Mouse (Mus musculus) spleen, postnatal 36 days (tissue): ENCODE data around the gene Kdr.
A peak's percentile ranks its signal among the peaks of the same experiment; 100 is the strongest.

Source experiments
- DNase-seq, 2 experiments: peaks; one replicate each; pipeline ENCODE4 v3.0.0; 2022; ENCODE audit warnings: low spot score in 2 of 2, mixed read lengths in 1 of 2

The Kdr gene

DNA sequence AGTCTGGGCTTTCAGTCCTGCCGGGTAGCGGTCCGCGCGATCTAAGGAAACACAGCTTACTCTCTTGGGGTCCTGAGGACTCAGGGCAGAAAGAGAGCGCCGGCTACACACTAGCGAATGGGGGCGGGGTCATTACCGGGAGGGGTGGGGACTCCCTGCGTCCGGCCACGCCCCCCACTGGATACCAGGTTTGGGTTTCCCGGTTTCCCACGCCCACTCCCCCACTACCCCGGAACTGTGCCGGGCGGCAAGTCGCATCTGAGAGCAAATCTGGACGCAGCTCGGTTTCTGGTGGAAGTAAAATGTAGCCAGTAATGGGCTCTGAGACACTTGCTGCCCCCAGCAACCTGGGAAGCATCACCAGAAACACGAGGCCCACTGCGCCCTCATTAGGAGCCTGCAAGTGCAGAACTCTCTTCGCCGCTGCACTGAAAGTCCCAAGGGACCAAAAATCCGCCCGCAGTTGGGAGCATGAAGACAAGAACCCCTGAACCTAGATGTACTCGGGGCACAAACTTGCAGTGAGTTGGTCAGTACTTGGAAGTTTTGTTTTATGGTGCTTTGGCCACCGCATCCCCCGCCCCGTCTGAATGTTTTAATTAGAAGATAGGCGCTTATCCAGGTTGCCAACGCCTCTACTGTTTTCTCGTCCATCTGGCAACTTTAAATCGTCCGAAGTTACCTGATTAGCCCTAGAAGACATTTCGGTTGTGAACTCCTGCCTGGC, at the start of gene Kdr:
TSS of gene Kdr (minus strand) at position 85 of the 727 bp plus-strand sequence.
- peak; percentile 17 to 39 for DNase-seq

DNA sequence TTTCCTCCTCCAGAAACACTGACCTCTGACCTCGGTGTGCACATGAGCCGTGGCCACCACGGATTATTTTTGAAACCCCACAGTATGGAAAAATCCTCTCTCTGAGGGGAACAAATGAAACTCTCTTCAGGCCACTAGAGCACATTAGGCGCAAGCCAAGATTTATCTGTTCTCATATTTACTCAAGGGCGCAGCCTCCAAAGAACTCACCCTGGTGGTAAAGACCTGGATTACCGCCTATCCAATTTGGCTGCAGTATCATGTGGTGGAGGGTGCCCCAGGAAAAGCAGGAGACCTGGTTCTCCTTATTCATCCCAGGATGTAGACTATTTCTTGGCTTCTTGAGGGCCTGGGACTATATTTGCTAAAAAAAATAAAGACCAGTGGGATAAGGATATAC, 48.5 kb upstream of the Kdr start:
- no peak for DNase-seq

DNA sequence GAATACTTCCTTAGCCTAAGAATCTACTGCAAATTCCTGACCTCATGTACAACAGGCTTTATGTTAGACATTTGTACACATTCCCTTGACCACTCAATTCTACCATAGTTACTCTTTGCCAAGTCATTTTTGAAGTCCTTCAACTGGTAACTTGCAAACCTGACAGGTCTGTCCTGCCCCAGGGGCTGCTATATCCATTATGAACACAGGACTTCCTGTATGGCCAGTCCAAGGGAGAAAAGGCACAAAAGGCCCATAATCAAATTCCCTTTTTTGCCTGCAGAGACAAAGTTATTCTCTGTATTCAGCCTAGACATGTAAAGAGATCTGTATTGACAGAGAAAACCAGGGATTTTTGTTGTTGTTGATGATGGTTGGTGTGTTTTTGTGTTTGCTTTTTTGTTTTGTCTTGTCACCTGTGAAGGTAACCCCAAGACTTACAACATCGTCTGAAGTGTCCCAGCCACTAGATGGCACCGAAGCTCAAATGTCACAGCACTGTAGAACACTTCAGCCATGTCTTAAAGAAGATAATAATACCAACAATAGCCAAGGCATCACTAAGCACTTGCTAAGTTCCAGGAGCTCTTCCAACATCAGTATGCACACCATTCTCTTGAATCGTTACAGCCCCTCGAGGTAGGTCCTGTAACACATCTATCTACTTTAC, 47.9 kb upstream of the Kdr start:
- peak in 1 of 2 experiments; percentile 18 for DNase-seq

DNA sequence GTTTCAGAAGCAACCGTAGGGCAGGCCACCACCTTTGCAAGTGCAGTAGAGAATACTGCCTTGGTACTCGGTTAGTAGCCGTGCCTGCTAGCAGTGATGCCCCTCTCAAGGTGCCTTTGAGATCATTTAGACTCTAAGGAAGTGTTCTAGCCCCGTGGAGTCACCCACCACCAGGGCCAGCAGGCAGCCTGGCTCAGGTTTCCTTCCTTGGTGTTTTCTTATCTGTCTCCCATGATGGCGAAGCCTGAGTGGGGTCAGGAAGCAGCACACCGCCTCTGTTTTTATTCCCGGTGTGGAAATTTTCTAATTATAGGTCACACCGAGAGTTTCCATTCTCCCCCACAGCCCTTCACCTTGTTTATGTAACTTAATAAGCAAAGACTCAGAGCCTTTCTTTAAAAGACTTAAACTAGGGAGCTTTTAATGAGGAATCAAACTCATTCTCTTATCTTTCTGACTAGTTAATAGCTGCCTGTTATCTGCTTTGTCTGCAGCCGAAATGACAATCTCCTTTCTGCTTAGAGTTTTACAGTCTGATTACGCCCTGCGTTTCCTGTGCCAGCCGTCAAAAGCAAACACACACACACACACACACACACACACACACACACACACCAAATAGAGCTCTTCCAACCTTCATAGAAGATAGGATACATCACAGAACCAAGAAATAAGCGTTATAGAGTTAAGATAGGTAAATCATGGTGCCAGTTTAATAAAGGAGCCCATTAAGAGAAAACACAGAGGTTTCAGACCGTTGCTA, 44.9 kb upstream of the Kdr start:
- DNase-seq = no peak

DNA sequence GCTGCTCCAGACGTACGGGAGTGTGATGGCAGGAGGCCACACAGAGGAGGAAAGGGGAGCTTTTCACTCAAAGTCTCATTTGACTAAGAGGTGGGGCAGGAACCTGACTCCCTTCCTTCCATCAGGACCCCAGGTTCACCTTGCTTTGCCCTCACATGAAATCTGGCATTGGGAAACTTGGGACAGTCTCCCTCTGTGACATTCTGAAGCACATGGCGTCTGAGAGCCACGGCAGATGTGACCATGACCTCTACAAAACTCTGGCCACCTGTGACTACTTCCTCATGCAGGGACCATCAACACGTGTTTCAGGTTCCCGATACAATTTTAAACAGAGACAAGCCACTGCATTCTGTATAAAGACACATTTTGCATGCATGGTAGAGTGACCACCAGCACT, 44.2 kb upstream of the Kdr start:
- DNase-seq = no peak

DNA sequence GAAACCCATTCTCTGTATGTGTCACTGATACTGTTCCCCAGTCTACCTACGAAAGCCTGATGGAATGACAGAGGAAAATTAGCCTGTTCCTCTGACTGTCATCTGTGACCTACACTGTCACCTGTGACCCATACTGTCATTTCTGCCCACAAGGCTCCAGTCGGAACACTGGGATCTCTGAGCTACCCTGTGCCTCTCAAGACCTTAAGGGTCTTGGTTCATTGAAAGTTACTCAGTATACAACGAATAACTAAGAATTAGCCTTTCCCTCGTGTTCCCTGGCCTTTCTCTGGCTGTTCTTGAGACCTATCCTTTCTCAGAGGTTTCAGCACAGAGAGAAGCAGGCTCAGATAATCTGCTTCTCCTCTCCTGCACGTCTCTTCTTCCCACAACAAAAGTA, 40.1 kb upstream of the Kdr start:
- DNase-seq = no peak

DNA sequence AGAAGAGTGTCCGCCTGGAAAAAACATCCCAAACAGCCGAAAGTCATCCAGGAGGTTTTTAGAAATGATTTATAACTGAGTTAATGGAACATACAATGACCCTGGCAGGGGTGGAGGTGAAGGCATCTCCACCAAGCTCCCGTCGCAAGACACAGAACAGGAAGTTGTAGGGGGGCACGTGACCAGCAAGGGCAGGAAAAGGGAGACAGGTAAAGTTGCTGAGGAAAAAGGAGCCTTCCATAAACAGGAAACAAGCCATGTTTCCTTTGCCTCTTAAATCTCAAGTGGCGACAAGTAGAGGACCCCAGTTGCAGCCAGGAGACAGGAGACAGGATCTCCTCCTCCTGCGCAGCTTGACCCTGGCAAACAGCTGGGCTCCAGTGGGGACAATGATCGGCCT, 37.8 kb upstream of the Kdr start:
- DNase-seq = no peak

DNA sequence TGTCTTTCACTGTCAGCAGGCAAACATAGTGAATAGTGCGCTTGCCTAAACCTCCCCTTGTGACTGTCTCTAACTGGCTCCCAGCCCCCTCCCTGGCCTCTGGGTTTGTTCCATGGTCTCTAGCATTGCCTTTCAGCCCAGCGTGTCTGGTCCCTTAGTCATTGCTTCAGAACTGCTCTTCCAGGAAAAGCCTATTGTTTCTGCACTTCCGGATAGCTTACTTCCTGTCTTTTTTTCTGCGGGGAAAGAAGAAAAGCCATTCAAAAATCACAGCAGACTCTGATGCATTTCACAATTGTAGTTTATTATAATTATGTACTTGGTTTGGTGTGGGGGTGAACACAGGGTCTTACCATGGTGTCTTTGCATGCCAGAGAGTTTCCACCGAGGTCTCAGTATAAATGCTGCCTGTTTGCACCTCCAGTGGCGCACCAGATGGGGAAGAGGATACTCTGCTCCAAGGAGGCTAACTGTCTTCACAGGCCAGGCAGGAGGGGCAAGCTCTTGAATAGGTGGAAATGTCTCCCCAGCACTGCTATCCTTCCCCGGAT, 35.7 kb upstream of the Kdr start:
- no peak for DNase-seq

DNA sequence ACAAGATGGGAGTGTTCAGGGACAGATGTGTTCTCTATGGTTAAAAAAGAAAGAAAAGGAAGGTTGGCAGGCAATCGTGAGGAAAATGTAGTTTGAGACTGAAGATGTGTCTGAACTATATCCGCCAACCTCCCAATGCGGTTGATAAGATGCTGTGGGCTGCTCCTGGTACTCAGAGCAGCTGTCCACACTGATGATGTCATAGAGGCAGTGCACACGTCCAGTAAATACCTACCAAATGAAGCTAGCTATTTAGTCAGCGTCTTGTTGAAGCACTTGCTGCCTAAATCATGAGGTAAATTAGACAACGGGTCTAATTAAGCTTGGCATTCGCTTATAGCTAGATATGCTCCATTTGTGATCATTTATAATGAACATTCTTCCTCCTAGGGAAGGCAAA, 28.1 kb upstream of the Kdr start:
- no peak for DNase-seq

DNA sequence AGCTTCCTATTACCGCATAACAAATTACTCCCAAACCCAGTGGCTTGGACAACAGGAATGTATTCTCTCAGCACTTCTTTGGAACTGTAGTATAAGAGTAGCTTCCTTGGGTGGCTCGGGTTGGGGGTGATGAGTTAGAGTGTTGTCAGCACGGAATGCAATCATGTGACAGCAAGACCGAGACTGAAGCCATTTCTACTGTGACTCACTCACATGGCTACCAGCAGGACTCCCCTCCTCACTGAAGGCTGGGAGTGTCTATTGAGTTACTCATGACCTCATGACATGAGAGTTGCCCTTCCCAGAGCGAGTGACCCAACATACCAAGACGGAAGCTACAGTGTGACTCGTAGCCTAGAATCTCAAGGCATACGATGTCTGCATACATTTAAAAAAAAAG, 12.0 kb upstream of the Kdr start:
- no peak for DNase-seq

DNA sequence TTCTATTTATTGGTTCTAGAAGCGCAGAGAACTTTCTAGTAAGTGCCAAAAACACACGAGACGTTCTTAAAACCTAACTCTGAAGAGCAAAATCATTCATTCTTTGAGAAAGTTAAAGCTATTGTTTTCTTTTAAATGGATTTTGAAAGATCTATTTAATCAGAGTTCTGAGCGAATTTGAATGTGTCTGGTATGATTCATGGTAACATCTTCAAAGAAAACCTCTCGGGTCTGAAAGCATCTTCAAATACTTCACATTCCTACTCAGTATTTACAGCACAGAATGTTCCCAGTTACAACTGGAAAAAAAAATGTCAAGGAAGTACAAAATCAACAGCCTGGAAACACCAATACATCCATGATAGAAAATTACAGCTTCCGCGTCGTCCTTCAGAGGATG, 9.3 kb upstream of the Kdr start:
- no peak for DNase-seq

DNA sequence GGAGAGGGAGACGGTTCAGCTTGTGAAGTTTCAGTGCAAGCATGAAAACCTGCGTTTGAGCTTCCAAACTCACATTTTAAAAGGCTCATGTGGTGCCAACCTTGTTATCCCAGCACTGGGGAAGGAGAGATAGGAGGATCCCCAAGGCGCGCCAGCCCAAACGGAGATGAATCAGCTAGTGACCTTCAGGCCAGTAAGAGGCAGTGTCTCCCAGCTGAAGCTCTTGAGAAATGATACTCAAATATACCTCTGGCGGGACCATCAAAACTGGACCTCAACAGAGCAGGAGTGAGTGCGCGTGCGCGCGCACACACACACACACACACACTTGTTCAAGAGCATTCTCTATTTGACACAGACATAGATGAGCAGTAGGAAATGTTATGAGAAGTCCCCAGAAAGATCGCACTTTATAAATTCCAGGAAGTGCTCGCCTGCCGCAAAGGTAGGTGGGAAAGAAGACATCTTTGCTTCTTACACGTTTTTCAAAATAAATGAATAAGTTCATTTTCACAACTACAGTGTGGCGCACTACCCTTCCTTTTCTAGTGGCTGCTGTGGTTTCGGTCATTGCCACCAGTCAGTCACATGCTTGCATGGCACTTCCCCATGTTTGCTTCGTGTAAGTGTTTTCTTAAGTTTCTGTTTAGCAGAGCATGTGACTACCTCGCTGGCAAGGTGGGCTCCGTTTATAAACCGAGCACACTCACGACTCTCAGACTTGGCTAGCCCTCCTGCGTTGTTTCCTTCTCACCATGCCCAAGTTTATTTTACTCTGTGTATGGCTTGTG, 2.5 kb upstream of the Kdr start:
- DNase-seq = peak; percentile 13

DNA sequence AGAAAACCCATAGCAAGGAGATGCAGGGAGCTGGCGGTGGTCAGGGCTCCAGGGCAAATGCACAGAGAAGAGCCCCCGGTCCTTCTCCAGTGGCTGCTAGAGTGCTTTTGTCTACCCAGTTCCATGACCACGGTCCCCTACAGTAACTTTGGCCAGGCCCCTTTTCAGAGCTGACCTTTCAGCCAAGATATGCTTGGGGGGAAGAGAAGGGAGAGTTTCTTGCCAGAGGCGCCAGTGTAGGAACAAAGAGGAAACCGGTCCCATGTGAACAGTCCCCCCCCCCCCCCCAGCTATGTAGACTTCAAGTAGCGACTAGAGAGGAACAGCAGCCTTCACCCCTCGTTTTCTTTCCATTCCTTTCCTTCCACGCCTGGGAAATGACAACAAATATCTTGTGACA, 850 bp upstream of the Kdr start:
- no peak for DNase-seq

DNA sequence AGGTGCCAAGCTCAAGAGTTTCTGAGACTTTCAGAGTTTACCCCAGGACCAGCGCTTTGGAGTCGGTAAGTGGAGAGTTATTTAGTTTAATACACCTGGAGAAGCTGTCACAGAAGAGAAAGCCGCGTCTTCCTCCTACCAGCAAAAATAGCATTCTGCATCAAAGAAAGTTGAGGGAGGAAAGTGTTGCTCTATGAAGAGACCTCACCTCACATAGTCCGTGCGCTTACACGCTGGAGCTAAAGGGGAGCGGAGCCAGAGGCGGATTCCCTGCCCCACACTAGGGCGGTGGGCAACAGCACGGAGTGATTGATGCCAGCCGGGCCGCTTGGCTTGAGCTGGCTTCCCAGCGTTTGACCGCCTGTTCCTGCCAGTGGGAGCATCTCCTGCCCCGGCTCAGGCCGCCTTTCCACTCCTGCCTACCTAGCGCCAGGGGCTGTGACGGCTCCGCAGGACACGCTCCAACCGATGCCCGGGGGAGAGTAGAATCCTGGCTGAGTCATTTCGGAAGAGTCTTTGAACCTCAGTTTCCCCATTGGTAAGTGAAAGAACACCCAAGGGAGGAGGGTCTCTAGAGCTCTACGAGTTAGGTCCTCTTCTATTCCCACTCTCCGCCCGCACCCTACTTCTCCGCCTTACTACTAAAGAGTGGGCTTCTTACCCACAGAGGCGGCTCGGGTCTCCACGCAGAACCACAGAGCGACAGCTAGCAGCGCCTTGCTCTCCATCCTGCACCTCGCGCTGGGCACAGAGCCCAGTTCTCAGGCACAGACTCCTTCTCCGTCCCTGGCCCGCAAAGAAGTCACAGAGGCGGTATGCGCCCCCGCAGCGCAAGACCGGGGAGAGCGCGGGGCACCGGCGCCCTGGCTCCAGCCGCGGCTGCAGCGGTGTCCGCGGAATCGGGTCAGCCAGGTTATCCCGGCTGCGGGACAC, 551 bp downstream of the Kdr start:
- no peak for DNase-seq

DNA sequence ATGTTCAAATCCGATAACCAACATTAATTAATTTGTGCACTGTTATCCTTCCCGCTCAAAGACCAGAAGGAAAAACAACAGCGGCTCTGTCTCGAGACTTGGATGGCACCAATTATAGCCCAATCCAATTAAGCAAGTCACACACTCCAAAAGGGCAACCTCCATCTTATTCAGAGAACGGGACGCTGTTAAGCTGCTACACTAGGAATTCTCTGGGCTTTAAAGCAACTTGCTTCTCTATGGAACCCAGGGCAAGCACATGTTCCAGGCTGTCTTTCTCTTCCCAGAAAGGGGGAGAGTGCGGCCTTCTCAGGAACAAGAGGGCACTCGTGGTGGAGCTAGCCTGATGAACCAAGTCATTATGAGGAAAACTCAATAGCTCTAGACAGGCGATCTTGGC, 1.6 kb downstream of the Kdr start:
- DNase-seq = no peak

DNA sequence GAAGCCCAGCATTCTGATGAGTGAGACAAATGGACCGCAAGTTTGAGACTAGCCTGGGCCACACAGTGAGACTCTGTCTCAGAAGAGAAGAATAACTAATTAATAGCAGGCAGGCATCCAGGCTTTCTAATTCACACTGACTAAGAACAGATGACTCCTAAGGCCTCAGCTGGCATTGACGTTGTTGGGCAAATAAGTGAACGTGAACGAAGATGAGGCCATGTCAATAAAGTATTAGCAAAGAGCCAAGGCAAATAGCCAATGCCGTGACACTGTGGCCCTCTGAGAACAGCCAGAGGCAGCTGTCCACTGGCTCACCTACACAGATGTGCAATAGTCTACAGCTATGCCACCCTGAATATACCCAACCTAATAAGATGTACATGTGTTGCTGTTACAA, 2.9 kb downstream of the Kdr start:
- DNase-seq = no peak

DNA sequence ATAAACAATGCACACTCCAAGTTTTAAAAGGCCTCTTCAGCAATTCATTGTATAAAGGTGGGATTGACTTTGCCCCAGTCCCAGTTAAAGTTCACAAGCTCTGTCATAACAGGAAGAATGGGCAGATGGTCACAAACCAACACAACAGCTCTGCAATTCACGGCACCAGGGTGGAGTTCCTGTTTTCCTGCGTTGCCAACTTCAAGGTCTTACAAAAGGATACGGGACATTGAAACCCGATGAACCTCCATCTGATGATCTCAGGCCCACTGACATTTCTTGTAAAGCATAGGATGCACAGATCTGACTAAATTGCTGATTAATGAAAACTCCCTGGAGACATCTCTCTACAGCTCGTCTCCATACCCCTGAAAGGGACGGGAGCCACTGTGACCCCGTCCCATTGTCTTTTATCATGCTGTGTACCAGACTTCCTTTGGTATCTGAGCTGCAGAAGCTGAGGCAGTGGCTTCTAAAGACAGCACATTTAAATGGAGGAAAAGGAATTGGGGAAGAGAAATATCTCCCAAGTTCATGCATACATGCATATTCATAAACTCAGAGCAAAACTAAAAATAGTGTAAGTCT, 3.6 kb downstream of the Kdr start:
- no peak for DNase-seq

DNA sequence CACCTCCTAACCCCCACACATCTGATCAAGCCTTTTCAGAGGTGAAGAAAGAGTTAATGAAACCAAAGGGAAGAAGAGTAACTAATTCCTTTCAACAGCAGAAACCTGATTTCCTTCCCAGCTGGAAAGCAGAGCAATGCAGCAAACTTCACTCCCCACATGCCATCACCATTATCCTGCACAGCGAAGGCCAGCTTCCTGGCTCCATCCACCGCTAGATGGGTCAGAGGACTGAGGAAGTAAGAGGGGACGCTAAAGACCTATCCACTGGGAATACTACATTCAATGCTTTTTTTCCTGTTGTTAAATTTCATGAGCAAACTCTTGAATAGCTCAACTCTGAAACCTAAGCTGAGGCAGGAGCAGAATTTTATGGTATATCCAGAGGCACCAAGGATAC, 8.4 kb downstream of the Kdr start:
- no peak for DNase-seq

DNA sequence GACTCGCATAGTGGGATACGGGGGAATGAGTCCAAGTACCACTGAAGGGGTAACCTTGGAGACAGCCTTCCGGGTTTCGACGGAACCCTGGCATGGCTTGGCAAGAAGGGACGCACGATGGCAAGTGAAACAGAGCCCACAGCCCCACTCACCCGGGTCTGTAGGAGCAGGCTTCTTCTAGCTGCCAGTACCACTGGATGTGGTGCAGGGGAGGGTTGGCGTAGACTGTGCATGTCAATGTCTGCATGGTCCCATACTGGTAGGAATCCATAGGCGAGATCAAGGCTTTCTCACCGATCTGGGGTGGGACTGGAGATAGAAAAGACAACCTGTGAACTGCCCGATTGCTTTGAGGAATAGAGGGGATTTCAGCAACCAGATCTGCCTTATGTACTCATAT, 15.7 kb downstream of the Kdr start:
- DNase-seq = no peak

DNA sequence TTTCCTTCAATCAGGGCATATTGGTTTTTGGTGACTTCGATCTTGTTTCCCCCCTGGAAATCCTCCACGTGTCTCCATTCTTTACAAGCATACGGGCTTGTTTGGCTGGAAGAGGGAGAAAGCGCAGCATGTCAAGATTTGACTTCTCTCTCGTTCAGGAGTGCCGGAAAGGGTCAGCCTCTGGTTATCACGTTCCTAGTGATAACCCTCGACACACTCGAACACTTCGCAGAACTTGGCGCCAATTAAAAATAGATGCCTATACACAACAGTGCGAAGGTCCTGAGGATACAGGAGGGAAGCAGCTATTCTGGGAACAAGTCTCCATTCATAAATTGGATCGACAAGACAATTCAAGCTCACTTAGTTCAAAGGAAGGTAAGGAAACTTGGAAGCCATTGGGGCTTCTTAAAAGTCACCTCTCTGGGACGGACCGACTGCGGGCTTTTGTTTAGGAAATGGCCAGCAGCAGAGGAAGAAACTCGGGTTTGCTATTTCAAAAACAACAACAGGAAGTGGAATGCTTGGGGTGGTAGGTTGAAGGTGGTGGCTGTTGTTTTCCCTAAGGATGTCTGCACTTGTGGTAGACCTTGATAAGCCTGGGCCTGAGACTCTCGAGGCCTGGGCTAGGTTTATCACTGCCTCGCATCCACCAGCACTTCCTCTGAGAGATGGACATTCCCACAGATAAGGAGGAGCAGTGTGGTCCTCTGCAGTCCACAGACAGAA, 16.4 kb downstream of the Kdr start:
- DNase-seq = peak in 1 of 2 experiments; percentile 16
